Mouse (Mus musculus): ENCODE measurements around the gene Bcl7c. TPM values are rescaled to one million over a fixed set of nuclear protein-coding genes. Genes with fewer than 3 reads are reported as not detected.
A peak's percentile ranks its signal among the peaks of the same experiment; 100 is the strongest.

The Bcl7c gene
- 7.3 and 7.6 TPM in 2 replicates for total RNA-seq (2014; rRNA removed)
- polyA plus RNA-seq (2012; rRNA removed) = 20.0 and 23.2 TPM in 2 replicates

GRCm38 (mm10) chr7:127708207-127709078, at the start of gene Bcl7c:
Bcl7c (minus strand) TSS chr7:127708933.
- peak; percentile 58 for DNase-seq (ENCODE audit: extremely low read depth, low read depth, low spot score)
- 1% methylated on average over 87 of the region's 90 CpGs for WGBS
- TF ChIP-seq POLR2A (IDR thresholded peaks at IDR 0.05; ENCODE audit: extremely low read depth, insufficient read depth, low read length) = no peak
- peak; percentile 68 for TF ChIP-seq CTCF (IDR thresholded peaks at IDR 0.05; ENCODE audit: low read depth, low read length)
- H3K4me1 ChIP-seq (ENCODE audit: control insufficient read depth, insufficient read depth, low read length) = peaks cover 13% of the 10 kb centered on the region
- no peaks in the 10 kb centered on the region for H3K79me2 ChIP-seq (ENCODE audit: control insufficient read depth, insufficient read depth, low read length)
- H3K4me3 ChIP-seq (ENCODE audit: insufficient read depth, low read depth, low read length) = peak within 1 kb of the TSS; percentile 86
- no peaks in the 10 kb centered on the region for H3K36me3 ChIP-seq (ENCODE audit: control insufficient read depth, insufficient read depth, low read length)
- peak within 1 kb of the TSS; percentile 75 for H3K9ac ChIP-seq (ENCODE audit: low read depth, low read length)
- no peaks in the 10 kb centered on the region for H3K27me3 ChIP-seq (ENCODE audit: control insufficient read depth, insufficient read depth, low read length)
- peak within 1 kb of the TSS; percentile 53 for H3K27ac ChIP-seq (replicated peaks; ENCODE audit: insufficient read depth, low read depth, low read length)

- TF ChIP-seq POLR2A (IDR thresholded peaks at IDR 0.05; ENCODE audit: extremely low read depth, insufficient read depth, low read length) (no peak), CTCF (IDR thresholded peaks at IDR 0.05; ENCODE audit: low read depth, low read length) (no peak)
- no peak for DNase-seq (ENCODE audit: extremely low read depth, low read depth, low spot score)
- Histone ChIP-seq H3K79me2 (ENCODE audit: control insufficient read depth, insufficient read depth, low read length) (no peaks in the 10 kb centered on the region), H3K4me1 (ENCODE audit: control insufficient read depth, insufficient read depth, low read length) (no peaks in the 10 kb centered on the region), H3K36me3 (ENCODE audit: control insufficient read depth, insufficient read depth, low read length) (peaks cover 7% of the 10 kb centered on the region; the same call in 1 of the 2 replicates), H3K27me3 (ENCODE audit: control insufficient read depth, insufficient read depth, low read length) (no peaks in the 10 kb centered on the region), H3K9ac (ENCODE audit: low read depth, low read length) (no peak overlapping the region), H3K4me3 (ENCODE audit: insufficient read depth, low read depth, low read length) (no peak overlapping the region), H3K27ac (replicated peaks; ENCODE audit: insufficient read depth, low read depth, low read length) (no peak overlapping the region)
- WGBS = 90% methylated on average over 7 of the region's 7 CpGs
These were observed 45.0 kb upstream of the Bcl7c start for GRCm38 (mm10) chr7:127753741-127754140.

GRCm38 (mm10) chr7:127753158-127753557, 44.4 kb upstream of the Bcl7c start:
- Histone ChIP-seq H3K79me2 (ENCODE audit: control insufficient read depth, insufficient read depth, low read length) (no peaks in the 10 kb centered on the region), H3K4me3 (ENCODE audit: insufficient read depth, low read depth, low read length) (no peak overlapping the region), H3K27me3 (ENCODE audit: control insufficient read depth, insufficient read depth, low read length) (no peaks in the 10 kb centered on the region), H3K9ac (ENCODE audit: low read depth, low read length) (no peak overlapping the region), H3K4me1 (ENCODE audit: control insufficient read depth, insufficient read depth, low read length) (no peaks in the 10 kb centered on the region), H3K27ac (replicated peaks; ENCODE audit: insufficient read depth, low read depth, low read length) (no peak overlapping the region), H3K36me3 (ENCODE audit: control insufficient read depth, insufficient read depth, low read length) (peaks cover 7% of the 10 kb centered on the region; the same call in 1 of the 2 replicates)
- no peak for DNase-seq (ENCODE audit: extremely low read depth, low read depth, low spot score)
- 80% methylated on average over 5 of the region's 5 CpGs for WGBS
- no peak for TF ChIP-seq POLR2A (IDR thresholded peaks at IDR 0.05; ENCODE audit: extremely low read depth, insufficient read depth, low read length)

GRCm38 (mm10) chr7:127752069-127752468, 43.3 kb upstream of the Bcl7c start:
- H3K27ac ChIP-seq (replicated peaks; ENCODE audit: insufficient read depth, low read depth, low read length) = no peak overlapping the region
- H3K79me2 ChIP-seq (ENCODE audit: control insufficient read depth, insufficient read depth, low read length) = no peaks in the 10 kb centered on the region
- H3K27me3 ChIP-seq (ENCODE audit: control insufficient read depth, insufficient read depth, low read length) = no peaks in the 10 kb centered on the region
- WGBS = 97% methylated on average over 27 of the region's 27 CpGs
- no peak overlapping the region for H3K9ac ChIP-seq (ENCODE audit: low read depth, low read length)
- TF ChIP-seq POLR2A (IDR thresholded peaks at IDR 0.05; ENCODE audit: extremely low read depth, insufficient read depth, low read length) = no peak
- no peak for TF ChIP-seq CTCF (IDR thresholded peaks at IDR 0.05; ENCODE audit: low read depth, low read length)
- no peak for DNase-seq (ENCODE audit: extremely low read depth, low read depth, low spot score)
- H3K4me1 ChIP-seq (ENCODE audit: control insufficient read depth, insufficient read depth, low read length) = no peaks in the 10 kb centered on the region
- H3K36me3 ChIP-seq (ENCODE audit: control insufficient read depth, insufficient read depth, low read length) = peaks cover 7% of the 10 kb centered on the region; the same call in 1 of the 2 replicates
- H3K4me3 ChIP-seq (ENCODE audit: insufficient read depth, low read depth, low read length) = no peak overlapping the region

GRCm38 (mm10) chr7:127751619-127752018, 42.9 kb upstream of the Bcl7c start:
- Histone ChIP-seq H3K4me1 (ENCODE audit: control insufficient read depth, insufficient read depth, low read length) (no peaks in the 10 kb centered on the region), H3K27ac (replicated peaks; ENCODE audit: insufficient read depth, low read depth, low read length) (no peak overlapping the region)
- no peak for TF ChIP-seq CTCF (IDR thresholded peaks at IDR 0.05; ENCODE audit: low read depth, low read length)
- no peak for TF ChIP-seq POLR2A (IDR thresholded peaks at IDR 0.05; ENCODE audit: extremely low read depth, insufficient read depth, low read length)

More at GRCm38 (mm10) chr7:127751619-127752018, 42.9 kb upstream of the Bcl7c start:
- Histone ChIP-seq H3K4me3 (ENCODE audit: insufficient read depth, low read depth, low read length) (no peak overlapping the region), H3K36me3 (ENCODE audit: control insufficient read depth, insufficient read depth, low read length) (peaks cover 7% of the 10 kb centered on the region; the same call in 1 of the 2 replicates), H3K79me2 (ENCODE audit: control insufficient read depth, insufficient read depth, low read length) (no peaks in the 10 kb centered on the region), H3K27me3 (ENCODE audit: control insufficient read depth, insufficient read depth, low read length) (no peaks in the 10 kb centered on the region), H3K9ac (ENCODE audit: low read depth, low read length) (no peak overlapping the region)
- DNase-seq (ENCODE audit: extremely low read depth, low read depth, low spot score) = no peak
- WGBS = 94% methylated on average over 5 of the region's 5 CpGs
